Mouse (Mus musculus) induced T-regulatory cell, adult 2 months (primary cell): ENCODE results near the gene Arsb.

Source experiments
- DNase-seq: peaks from one replicate; pipeline ENCODE4 v3.0.0-alpha.2; 2012; ENCODE audit warnings: low read depth

Arsb gene

DNA sequence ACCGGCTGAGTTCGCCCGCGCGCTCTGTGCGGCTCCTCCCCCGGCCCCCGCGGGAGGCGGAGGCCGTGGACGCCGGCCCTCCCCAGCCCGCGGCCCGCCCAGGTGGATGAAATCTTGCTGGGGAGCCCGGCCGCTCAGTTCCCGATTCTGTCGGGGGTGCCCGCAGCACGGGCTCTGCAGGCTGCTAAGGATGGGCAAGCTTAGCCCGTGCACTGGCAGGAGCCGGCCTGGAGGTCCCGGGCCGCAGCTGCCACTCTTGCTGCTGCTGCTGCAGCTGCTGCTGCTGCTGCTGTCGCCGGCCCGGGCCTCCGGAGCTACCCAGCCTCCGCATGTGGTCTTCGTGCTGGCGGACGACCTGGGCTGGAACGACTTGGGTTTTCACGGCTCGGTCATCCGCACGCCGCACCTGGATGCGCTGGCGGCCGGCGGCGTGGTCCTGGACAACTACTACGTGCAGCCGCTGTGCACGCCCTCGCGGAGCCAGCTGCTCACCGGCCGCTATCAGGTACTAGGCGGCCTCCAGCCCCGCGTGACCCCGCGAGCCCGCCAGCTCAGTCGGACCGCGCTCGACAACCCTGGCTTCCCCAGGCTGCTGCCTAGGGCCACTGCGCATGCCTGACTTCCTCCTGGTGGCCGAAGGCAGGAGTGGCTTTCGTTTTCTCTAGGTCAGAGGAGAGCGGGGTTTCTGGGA, at the start of gene Arsb:
Gene Arsb (plus strand): TSS at position 43 of the 691 bp plus-strand sequence.
- peak; percentile 87 for DNase-seq

DNA sequence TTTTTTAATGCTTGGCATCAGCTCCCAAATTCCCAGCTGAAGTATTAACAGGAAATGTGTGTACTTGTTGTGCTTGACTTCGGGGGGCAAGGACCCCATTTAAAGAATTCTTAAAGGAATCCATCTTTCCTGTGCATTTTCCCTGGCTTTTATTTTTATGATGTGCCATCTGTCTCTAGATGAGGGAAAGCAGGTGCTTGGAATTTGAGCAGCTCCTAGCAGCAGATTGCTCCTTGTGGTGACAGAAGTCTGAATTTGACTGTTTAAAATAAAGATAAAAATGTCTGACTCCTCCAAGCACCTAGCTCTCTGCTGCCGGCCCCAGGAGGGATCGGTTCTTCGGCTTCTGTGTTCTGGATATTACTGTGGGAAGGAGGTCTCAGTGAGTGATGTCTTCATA, 49.5 kb upstream of the Arsb start:
- no peak for DNase-seq

DNA sequence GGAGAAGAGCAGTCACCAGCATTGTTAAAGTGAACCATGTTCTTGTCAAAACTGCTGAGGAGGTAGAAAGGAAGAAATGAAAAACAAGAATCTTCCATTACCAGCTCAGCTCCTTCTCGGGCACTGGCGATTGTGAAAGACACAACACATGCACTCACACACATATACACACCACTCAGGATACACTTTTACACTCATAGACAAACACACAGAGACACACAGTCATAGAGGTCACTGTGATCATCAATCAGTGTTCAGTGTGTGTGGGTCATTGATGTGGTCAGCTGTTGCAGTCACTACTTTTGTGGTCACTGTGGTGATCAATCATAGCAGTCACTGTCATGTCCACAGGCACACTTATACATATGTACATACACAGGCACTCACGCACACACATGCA, 48.0 kb upstream of the Arsb start:
- no peak for DNase-seq

DNA sequence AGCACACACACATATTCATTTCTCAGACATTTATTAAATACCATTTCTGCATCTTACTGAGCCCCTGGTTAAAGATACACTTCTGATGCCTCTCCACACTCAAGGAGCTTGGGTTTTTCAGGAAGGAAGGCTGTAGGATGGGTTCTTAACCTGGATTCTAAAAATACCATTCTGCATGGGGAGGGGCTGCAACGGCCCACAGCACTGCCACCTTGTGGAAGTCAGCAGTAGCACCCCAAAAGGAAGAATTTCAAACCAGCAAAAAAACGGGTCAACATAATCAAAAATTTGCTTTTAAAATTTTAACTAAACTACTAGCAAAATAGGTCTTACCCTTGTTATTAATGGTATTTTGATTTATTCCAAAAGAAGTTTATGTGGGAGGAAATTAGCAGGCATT, 47.2 kb upstream of the Arsb start:
- DNase-seq = peak; percentile 39

DNA sequence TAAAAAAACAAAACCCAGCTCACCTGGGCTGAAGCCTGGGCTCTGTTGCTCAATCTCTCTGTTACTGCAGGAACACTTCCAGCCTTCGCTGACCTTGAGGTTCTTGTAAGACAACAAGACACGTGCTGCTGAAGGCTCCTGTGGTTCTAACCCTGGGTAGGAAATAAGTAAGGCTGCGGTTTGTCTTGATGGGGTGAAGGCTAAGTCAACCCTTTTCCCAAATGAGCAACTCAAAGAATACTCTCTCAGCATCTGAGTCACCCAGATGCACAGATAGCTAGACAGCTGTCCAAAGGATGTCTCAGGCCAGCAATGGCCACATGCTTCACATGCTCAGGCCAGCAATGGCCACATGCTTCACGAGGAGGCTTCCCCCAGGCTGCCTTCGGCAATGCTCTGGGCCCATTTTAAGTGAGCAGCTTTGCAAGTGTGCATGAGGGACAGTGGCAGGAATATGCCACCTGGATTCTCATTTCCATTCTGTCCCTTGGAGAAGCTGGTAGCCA, 36.2 kb upstream of the Arsb start:
- DNase-seq = no peak

DNA sequence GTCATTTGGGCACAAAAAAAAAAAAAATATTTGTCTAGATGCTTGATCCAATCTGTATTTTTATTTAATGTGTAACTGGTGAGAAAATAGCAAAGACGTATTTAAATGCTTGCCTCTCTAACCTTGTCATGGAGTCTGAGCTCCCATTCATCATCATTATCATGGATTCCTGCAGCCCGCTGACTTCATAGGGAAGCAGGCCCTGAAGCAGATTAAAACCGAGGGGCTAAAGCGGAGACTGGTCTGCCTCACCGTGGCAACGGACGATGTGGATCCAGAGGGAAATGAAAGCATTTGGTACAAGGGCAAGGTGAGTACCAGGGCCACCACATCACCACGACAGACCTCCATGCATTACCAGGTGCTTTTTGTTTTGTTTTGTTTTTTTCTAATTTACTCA, 27.3 kb upstream of the Arsb start:
- DNase-seq = no peak

DNA sequence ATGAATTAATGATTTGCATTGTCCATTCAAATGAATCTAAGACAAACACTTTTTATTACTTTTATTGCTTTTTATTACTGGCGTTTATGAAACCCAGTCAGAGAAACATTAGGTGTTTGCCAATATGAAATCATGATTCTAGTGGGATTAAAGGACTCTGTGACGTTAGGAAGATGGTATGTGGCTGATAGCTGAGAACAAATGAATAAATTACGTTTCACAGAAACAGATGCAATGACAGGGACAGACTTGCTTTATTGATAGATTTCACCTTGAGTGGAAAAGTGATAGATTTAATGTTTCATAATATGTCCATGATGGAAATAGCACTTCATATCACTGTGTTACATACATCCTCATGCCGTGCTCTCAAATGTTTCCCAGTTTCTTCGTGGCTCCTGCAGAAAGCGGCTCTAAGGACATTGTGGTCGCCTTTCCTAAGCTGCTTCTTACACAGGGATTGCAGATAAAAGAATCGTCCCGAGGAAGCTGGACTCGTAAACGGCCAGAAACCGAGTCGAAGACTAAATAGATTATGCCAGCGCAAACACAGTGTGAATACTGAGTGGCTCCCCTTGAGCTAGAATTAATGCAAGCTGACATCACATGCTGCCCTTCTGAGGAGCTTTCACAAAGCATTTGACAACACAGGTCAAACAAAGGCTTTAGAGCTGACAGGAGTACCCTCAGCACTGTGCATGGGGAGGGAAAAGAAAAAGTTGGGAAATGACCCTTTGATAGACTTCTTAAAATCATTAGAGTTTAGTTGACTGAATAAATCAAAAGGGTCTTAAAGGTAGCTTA, 18.6 kb upstream of the Arsb start:
- DNase-seq = no peak

DNA sequence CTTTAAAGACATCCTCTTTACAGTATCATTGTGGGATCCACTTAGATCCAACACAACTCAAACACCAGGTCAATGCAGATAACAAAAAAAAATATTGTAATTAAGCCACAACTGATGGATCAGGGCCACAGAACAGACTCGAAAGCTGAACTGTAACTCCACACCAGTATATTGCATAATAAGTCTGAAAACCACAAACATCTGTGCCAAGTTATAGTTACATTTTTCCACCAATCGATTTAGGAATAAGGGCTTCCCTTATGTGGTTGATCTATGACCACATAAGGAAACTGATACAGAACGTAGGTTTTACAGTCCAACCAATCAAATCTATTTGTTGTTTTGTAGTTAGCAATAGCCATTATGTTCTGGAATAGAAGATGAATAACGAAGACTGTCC, 16.3 kb upstream of the Arsb start:
- no peak for DNase-seq

DNA sequence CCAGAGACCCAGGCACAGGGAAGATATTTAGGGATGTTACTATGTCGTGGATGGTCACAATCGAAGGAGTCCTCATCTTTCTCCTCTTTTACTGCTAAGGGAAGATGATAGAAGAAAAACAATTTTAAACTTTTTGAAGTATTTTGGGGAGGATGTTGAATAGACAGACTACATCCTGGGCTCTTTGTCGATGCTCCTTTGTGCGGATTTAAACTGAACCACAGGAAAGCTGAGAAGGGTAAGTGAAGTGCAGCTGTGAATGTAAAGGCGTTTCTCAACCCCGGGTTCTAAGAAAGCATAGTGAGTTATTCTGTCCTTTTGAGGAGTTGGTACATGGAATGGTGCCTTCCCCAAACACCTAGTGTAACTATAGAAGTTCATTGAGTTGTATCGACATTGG, 14.8 kb upstream of the Arsb start:
- DNase-seq = no peak

DNA sequence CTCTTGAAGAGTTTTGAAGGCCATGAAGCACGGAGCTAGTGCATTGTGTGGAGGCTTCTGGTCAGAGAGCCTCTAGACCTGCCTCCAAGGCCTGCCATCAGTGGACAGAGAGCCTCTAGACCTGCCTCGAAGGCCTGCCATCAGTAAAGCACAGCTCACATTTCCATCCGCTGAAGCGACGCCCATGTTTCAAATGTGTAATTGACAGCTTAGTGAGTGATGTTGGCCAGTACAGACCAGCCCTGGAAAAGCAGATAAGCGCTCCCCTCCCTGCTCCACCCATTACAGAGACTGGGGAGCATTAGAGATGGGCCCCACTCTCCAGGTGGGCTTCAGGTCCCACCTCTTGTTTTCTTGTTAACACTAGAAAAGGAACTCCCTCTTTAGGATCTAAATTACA, 13.9 kb upstream of the Arsb start:
- no peak for DNase-seq

DNA sequence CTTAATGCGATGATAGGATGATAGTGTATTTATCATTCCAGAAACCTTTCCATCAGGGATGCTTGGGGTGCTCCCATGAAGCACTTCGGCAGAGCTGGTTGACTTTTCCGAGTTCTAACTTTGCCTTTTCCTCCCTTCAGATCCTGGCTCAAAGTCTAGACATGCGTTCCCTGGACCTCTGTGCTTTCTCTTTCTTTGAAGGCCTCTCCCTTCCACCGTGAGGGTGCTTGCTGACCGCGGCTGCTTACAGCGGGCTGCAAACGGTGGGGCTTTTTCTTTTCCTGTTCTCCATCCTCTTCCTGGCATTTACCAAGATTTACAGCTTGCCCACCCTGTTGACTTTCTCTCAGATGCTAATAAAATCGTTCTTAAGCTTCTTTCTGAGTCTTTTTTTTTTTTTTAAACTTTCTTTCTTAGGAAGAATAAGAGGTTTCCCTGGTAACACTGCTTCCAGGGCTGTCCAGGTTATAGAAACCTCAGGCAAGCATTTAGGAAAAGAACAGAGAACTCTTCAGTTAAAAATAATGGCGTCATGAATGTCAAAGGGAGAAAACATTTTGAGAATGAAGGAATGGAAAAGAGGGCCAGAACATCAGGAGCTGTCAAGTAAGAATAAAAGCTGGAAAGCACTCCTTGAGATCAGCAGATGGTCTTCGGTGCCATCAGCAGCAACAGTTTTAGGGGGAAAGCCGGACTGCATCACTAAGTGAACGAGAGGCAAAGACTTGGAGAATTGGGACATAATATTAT, 13.1 kb upstream of the Arsb start:
- DNase-seq = no peak

DNA sequence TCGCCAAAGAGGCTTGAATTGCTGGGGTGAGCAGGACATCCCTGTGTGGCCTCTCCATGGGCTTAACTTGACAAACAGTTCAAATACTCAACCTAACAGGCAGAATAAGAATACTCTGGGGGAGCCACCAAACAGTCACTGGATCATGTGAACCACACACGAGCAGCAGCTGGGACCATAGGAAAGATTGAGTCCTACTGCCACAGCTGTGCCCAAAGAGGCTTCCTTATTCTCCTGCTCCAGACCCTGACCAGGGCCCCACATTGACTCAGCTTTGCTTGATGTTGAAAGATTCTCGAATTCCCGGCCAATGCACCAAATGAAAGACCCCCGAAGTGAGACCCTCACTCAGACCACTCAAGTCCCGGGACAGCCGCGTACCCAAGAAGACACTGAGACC, 9.6 kb upstream of the Arsb start:
- no peak for DNase-seq

DNA sequence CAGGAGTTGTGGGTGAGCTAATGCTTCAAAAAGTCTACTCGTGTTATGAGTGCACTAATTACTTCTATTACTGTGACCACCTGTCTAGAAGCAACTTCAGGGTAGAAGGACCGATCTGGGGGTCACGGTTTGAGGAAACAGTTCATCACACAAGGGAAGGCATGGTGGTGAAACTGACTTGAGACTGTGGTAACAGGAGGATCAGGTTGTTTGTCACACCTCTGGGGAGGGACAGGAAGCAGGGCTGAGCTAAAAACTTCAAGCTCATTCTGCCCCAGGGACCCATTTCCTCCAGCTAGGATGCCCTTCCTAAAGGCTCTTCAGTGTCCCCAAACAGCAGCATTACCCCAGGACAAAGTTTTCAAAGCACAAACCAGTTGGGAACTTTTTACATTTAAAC, 8.6 kb upstream of the Arsb start:
- peak; percentile 59 for DNase-seq

DNA sequence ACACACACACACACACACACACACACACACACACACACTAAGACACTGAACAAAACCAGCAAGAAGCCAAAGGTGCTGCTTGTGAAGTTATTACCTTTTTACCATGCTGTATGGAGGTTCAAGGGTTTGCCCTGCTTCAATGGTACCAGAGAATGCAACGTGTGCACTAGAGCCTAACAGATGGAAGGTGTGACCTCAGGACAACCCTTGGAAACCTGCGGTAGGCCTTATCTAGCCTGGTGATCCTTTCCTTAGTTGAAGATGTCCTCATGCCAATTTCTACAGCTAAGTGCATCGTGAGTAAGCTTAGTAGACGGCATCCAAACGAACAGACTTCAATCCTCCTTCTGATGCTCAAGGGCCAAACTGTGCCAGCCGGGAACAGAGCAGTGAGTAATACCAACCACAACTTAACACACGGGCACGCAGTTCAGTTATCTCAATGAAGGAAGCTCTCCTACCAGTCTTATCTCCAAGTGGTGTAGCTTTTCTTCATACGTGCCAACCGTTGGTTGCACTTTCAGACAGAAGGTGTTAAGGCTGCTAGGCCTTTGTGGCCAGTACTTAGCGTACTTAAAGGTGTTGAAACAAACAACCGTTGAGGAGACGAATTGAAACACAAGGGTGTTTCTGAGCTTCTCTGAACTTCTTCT, 7.0 kb upstream of the Arsb start:
- DNase-seq = peak; percentile 58

DNA sequence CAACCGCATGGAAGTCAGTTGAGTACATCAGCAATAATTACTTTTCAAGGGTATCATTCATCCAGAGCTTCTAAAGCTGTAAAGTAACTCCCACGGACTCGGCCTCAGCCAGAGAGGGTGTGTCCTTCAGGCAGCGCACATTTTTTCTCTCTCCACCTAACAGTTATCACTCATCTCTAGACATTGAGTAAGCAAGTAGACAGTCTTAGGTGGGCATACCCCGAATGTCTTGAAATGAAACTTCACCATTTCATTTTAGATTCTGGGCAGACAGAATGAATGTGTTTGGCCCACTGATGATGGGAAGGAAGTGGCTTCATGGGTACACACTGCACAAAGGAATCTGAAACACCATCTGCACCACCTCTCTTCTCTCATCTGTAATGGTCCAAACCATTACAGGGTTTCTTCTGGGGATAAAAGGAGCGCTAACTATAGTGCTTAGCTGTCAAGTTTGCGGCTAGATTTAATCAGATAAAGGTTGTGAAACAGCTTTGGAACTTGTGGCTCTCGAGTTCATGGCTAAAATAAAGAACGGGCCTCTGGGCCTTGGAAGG, 321 bp upstream of the Arsb start:
- peak; percentile 77 for DNase-seq

DNA sequence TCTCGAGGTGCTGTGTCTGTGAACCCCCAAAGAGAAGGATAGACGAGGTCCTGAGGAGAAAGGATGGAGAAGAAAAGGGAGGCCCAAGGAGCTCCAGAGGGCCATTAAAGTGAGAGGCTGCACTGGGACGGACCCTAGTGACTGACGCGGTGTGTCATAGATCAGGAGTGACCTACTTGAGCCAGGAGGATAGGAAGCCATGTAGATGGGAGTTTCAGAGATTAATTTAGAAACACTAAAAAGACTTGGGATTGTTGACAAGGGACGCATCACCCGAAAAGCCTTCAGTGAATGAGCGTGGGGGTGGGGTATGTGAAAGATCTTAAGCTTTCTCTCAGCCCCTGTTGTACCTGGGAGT, 828 bp downstream of the Arsb start:
- no peak for DNase-seq

DNA sequence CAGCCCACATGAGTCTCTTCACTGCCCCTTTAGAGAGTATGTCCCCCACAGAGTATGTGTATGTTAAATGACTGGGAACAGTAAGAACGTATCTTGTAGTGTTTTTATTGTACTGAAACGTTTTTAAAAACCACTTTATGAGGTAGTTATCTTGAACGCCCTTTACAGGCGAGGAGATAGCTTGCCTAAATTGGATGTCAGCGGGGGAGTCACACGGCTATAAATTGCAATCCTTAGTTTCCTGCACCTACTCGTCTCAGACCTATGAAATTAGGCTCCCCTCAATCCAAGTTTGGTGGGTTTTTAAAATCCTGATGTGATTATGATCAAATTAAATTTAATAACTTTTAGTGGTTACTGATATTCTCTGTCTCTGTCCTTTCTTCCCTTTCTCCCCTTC, 1.4 kb downstream of the Arsb start:
- no peak for DNase-seq

DNA sequence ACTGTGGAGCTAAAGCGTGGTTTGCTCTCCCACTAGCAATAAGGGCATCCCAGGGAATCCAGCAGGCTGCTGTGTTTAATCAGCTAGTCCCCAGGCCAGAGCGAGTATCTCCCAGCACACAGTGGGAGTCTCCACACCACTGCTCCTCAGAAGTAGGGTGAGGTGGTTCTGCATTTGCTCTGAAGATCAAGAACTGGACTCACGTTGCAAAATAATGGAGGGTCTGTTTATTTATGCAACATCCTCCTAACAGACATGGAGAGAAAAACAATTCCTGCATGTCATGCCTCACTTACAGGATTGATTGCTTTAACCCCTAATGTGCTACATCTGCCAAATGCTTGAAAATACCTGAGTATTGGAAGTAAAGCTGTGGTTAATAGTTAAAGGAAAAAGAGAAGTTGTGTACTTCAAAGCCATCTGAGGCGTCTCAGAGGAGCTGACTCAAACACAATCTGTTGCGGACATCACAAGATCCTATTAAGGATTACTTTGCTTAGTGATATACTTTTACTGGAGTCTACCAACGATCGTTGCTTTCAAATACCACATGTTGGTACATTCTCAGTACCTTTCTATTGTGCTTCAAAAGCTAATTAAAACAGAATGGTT, 2.4 kb downstream of the Arsb start:
- no peak for DNase-seq

DNA sequence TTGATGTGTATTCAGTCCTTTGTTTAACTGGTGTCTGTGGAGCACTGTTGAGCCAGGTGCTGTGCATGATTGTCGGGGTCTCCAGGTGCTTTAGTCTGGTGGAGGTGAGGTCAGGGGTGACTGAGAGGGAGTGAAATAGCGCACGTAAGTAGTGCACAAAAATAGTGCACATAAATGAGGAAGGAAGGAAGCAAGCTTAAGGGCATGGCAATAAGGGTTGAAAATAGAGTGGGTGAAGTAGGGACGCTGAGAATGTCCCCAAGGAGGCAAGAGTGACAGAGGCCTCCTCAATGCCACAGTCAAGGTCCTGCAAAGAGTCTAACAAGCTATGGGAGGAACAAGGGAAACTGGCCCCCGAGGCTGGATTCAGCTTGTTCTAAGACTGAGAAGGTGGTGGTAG, 11.4 kb downstream of the Arsb start:
- DNase-seq = no peak

DNA sequence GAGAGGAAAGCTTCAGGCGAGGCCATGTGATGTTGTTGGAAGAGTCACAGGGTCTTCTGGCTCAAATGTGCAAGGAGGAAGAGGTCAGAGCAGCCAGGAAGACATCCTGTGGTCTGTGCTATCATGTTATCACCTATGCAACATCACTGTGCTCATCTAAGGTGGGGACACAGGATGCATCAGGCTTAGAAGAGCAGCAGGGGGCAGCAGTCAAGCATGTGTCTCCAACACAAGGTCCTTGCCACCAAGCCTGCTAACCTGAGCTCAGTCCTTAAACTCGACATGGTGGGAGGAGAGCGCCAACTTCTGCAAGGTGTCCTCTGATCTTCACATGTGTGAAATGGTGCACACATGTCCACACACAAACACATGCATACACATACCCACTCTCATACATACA, 13.9 kb downstream of the Arsb start:
- peak; percentile 55 for DNase-seq

DNA sequence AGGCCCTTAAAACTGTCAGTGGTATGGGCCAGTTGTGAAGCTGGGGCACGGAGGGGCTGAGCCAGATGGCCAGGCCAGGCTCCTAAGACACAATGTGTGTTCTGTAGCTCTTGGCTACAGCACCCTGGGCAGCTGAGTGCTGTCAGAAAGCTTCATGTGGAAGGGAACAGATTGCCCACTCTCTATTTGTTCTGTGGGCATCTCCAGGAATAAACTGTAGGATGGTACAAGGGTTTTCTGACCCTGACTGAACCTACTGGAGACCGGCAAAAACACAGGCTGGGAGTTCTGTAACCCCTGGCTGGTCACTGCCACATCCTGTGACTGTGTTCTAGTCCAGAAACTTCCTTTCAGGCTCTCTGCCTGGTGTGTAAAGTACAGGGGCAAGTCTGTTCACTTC, 14.6 kb downstream of the Arsb start:
- DNase-seq = no peak

DNA sequence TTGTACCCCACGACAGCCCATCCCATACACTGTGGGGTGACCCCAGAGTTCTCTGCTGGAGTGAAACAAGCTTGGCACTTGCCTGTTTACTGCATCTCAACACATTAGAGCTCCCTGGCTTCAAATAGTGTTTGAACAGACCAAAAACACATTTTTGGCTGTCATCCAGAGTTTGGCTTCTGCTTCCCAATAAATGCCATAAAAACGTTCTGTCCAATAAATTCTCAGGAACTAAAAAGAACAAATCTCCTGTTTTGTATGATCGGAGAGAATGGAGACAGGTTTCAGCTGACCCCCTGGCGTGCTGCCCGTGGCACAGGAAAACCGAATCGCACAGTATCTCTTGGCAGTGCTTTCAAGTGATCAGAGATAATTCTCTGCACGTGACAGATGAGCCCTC, 16.2 kb downstream of the Arsb start:
- DNase-seq = no peak
